ENCODE assay signal across 8 mouse cellular contexts in the genomic region with DNA sequence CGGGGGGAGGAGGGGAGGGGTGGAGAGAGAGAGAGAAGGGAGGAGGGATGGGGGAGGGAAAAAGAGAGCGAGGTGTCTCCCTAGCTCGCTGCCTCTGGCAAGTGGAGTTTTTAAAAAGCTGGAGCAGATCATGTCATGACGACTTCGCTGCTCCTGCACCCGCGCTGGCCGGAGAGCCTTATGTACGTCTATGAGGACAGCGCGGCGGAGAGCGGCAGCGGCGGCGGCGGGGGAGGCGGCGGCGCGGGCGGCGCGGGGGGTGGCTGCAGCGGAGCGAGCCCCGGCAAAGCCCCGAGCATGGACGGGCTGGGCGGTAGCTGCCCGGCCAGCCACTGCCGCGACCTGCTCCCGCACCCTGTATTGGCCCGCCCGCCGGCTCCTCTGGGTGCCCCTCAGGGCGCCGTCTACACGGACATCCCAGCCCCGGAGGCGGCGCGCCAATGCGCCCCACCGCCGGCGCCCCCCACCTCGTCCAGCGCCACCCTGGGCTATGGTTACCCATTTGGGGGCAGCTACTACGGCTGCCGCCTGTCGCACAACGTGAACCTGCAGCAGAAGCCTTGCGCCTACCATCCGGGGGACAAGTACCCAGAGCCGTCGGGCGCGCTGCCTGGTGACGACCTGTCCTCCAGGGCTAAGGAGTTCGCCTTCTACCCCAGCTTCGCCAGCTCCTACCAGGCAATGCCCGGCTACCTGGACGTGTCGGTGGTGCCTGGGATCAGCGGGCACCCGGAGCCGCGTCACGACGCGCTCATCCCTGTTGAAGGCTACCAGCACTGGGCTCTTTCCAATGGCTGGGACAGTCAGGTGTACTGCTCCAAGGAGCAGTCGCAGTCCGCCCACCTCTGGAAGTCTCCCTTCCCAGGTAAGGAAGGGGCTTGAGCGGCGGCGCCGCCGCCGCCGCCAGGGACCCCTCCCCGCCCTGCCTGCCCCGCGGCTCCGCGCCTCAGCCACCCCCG. TPM values are rescaled to one million over a fixed set of nuclear protein-coding genes. Genes with fewer than 3 reads are reported as not detected.
DNase-seq lines count a peak whose midpoint lies in the region; ATAC-seq lines count a peak whose summit lies in the region.

A gene (plus strand): TSS at position 51 of the 959 bp plus-strand sequence.

- H3K9me3 ChIP-seq in forebrain, embryonic 13.5 days (replicated peaks) = no peaks in the 10 kb centered on the region
- H3K9me3 ChIP-seq in limb, embryonic 15.5 days = no peaks in the 10 kb centered on the region

- no peak within 1 kb of the TSS for H3K9ac ChIP-seq in forebrain, embryonic 13.5 days
- H3K9ac ChIP-seq in limb, embryonic 15.5 days = no peak within 1 kb of the TSS

- WGBS in forebrain, embryonic 13.5 days = under 1% methylated on average over 53 of the region's 88 CpGs
- under 1% methylated on average over 77 of the region's 88 CpGs for WGBS in limb, embryonic 15.5 days

- H3K27ac ChIP-seq in forebrain, embryonic 13.5 days = no peak within 1 kb of the TSS
- peak within 1 kb of the TSS; percentile 61; the same call in 1 of the 2 replicates for H3K27ac ChIP-seq in limb, embryonic 15.5 days

- no peaks in the 10 kb centered on the region for H3K4me1 ChIP-seq in forebrain, embryonic 13.5 days
- peaks cover 16% of the 10 kb centered on the region for H3K4me1 ChIP-seq in limb, embryonic 15.5 days

- peak; percentile 30 for DNase-seq in gastrocnemius, postnatal 10 days
- DNase-seq in gastrocnemius, adult 8-10 months (ENCODE audit: low spot score in 2 of 2) = no peak
- peak; percentile 76 for DNase-seq in 3134 (ENCODE audit: extremely low read depth, insufficient read length, low spot score)
- no peak for DNase-seq in frontal cortex, adult 2 months (ENCODE audit: extremely low spot score in 1 of 2, low spot score in 1 of 2)
- DNase-seq in layer of hippocampus, adult 9-11 months = no peak
- no peak for DNase-seq in thymus, adult 18-20 months

- peak within 1 kb of the TSS; percentile 43 for H3K4me2 ChIP-seq in forebrain, embryonic 13.5 days
- H3K4me2 ChIP-seq in limb, embryonic 15.5 days = peak within 1 kb of the TSS; percentile 47

- H3K4me3 ChIP-seq in forebrain, embryonic 13.5 days = peak within 1 kb of the TSS; percentile 21
- H3K4me3 ChIP-seq in limb, embryonic 15.5 days = peak within 1 kb of the TSS; percentile 39

- peaks cover 99% of the 10 kb centered on the region for H3K27me3 ChIP-seq in forebrain, embryonic 13.5 days
- H3K27me3 ChIP-seq in limb, embryonic 15.5 days = peaks cover 93% of the 10 kb centered on the region

- peak; percentile 50 for ATAC-seq in forebrain, embryonic 13.5 days
- ATAC-seq in limb, embryonic 15.5 days (ENCODE audit: insufficient number of reproducible peaks, low FRiP score, low TSS enrichment, low read depth) = peak; percentile 53

- no peaks in the 10 kb centered on the region for H3K36me3 ChIP-seq in forebrain, embryonic 13.5 days (ENCODE audit: poor library complexity, severe bottlenecking)
- H3K36me3 ChIP-seq in limb, embryonic 15.5 days = no peaks in the 10 kb centered on the region

RNA-seq across cellular contexts. Expression of the gene that starts here (rescaled TPM):
- not detected for total RNA-seq in gastrocnemius, postnatal 10 days (2021)
- not detected for total RNA-seq in gastrocnemius, adult 8-10 months (2022)
- polyA plus RNA-seq in forebrain, embryonic 13.5 days (2015; fragmentation: Nextera tagmentation; extraction: Ambion mirVana) = not detected in 2 replicates
- polyA plus RNA-seq in limb, embryonic 15.5 days (2015; fragmentation: Nextera tagmentation; extraction: Ambion mirVana) = 7.7 and 7.9 TPM in 2 replicates
- not detected in 2 replicates for polyA plus RNA-seq in frontal cortex, adult 2 months (2012; rRNA removed)

Comparison
In these comparisons a context has a peak if more than half of its experiments do, and no peak if none do; other contexts are left out.
1. Peak in DNase-seq in gastrocnemius, postnatal 10 days; RNA of the gene not detected or under 1 TPM.
2. Peak in ATAC-seq, H3K4me3 ChIP-seq and H3K4me2 ChIP-seq in forebrain, embryonic 13.5 days; RNA of the gene not detected or under 1 TPM.